Mouse (Mus musculus): Measurements from ENCODE around the gene Sctr.

- TF ChIP-seq CTCF (IDR thresholded peaks at IDR 0.05; ENCODE audit: low read depth, low read length) (peak; percentile 32; the same call in 1 of the 2 replicates), POLR2A (IDR thresholded peaks at IDR 0.05; ENCODE audit: extremely low read depth, insufficient read depth, low read length) (no peak)
Observed at GRCm38 (mm10) chr1:119997644-119998043, 9.1 kb upstream of the Sctr start.
